Mouse (Mus musculus) heart, postnatal 14 days (tissue): ENCODE measurements around the gene L3mbtl2. TPM values are rescaled to one million over a fixed set of nuclear protein-coding genes. Genes with fewer than 3 reads are reported as not detected.
A peak's percentile ranks its signal among the peaks of the same experiment; 100 is the strongest.
"Not testable (repeated sequence)": the region's sequence is repeated elsewhere in the genome, so short reads cannot be mapped to it uniquely, and the experiment has no call there.

Experiments used
- DNase-seq, 2 experiments: peaks; one replicate each; pipeline ENCODE4 v3.0.0; 2021 to 2022
- intact Hi-C: fragments of 180-260 bp; cut with DNase I; formaldehyde crosslinking; loops from one replicate; pipeline ENCODE4 v1.15.1; 2025
- long read RNA-seq, 2 experiments: library from polyadenylated mRNA; stranded (forward); transcript quantifications; one replicate each; pipeline ENCODE4 v2.0.0; 2021
- total RNA-seq, 2 experiments: library from RNA; stranded (reverse); gene quantifications; 2 replicates each; pipeline ENCODE4 v1.2.3; 2021

L3mbtl2 gene
- total RNA-seq: 1 to 10 TPM; 9.4 to 9.6 TPM
- long read RNA-seq, experiment 1, transcript L3mbtl2-201 (17 exons, 3,487 nt): major isoform, 16 of 17 reads
- long read RNA-seq, experiment 1, partial matches to known transcripts: 0 of 17 reads
- long read RNA-seq, experiment 1, other reads (novel, unspliced or antisense): 1 of 17 reads
- long read RNA-seq, experiment 2, transcript L3mbtl2-201 (17 exons, 3,487 nt): major isoform, 18 of 24 reads
- long read RNA-seq, experiment 2, partial matches to known transcripts: 3 of 24 reads
- long read RNA-seq, experiment 2, other reads (novel, unspliced or antisense): 3 of 24 reads

DNA sequence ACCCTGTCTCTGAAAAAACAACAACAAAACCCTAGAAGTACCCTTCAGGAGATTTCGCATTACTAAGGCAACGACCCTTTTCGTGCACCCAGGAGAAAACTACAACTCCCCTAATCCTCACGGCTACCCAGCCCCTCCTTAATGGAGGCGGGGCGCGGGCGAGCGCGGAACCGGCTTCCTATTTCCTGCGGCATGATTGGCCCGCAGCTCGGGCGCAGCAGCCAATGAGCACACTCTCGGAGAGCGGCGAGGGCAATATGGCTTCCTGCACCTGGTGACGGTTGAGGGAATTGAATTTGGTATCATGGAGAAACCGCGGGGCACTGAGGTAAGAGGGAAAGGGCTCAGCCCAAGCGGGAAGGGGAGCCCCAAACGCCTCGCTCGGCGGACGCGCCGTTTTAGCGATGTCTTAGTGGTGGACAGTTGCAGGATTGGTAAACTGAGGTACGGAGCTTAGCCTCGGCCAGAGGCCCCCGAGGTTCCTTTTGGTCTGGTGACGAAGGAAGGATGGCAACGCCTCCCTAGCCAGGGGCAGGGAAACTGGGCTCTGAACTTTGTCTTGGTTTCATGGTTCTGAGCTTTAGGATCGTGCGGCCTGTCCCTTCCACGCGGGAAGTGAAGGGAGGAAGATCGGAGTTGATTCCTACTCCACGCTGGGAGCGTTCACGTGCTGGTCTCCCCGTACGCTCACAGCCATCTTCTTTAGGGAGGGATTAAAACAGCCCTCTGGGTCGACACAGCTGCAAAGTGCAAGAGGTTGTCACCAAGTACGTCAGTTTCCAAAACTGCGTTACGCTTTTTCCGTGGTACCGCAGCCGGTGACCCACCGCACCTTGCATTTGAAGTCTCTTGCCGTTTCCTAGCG is at the start of gene L3mbtl2:
Gene L3mbtl2 (plus strand): TSS at position 193 of the 865 bp plus-strand sequence.
- DNase-seq: peak; percentile 92 to 93
- intact Hi-C loops: loop anchor here (1.0 kb wide), 1 partner anchor 30 kb away; no protein-coding TSS in a partner anchor

DNA sequence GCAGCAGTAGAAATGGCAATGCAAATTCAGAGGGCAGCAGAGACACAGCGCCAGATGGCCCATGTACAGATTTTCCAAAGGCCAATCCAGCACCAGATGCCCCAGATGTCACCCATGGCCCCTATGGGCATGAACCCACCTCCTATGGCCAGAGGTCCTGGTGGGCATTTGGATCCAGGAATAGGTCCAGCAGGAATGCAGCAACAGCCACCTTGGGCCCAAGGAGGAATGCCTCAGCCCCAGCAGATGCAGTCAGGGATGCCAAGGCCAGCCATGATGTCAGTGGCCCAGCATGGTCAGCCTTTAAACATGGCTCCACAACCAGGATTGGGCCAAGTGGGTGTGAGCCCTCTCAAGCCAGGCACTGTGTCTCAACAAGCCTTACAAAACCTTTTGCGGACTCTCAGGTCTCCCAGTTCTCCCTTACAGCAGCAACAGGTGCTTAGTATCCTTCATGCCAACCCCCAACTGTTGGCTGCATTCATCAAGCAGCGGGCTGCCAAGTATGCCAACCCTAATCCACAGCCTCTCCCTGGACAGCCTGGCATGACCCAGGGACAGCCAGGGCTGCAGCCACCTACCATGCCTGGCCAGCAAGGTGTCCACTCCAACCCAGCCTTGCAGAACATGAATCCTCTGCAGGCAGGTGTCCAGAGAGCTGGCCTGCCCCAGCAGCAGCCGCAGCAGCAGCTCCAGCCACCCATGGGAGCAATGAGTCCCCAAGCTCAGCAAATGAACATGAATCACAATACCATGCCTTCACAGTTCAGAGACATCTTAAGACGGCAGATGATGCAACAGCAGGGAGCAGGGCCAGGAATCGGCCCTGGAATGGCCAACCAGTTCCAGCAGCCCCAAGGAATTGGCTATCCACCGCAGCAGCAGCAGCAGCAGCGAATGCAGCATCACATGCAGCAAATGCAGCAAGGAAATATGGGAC is 13.9 kb upstream of the L3mbtl2 start:
- intact Hi-C loops: no loop called here
- peak; percentile 18 to 22 for DNase-seq

DNA sequence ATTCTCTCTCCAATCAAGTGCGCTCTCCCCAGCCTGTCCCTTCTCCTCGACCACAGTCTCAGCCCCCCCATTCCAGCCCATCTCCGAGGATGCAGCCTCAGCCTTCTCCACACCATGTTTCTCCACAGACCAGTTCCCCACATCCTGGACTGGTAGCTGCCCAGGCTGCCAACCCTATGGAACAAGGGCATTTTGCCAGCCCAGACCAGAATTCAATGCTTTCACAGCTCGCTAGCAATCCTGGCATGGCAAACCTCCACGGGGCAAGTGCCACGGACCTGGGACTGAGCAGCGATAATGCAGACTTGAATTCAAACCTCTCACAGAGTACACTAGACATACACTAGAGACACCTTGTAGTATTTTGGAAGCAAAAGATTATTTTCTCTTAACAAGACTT is 13.1 kb upstream of the L3mbtl2 start:
- no peak for DNase-seq
- intact Hi-C loops: no loop called here

DNA sequence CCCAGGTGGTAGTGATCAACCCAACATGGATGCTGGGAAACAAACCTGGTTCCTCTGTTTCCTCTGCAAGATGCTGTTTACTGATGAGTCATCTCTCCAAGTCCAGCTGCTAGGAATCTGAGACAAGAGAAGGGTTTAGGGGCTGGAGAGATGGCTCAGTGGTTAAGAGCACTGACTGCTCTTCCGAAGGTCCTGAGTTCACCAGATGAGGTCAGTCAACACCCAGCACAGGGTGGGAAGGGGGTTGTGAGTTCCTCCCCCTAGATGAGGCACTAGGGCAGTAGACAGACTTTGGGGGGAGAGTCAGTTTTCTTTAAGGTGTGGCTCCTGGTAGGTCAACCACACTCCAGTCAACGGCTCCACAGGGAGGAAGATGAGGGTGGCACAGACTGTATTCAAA is 2.0 kb upstream of the L3mbtl2 start:
- no peak for DNase-seq
- intact Hi-C loops: no loop called here

DNA sequence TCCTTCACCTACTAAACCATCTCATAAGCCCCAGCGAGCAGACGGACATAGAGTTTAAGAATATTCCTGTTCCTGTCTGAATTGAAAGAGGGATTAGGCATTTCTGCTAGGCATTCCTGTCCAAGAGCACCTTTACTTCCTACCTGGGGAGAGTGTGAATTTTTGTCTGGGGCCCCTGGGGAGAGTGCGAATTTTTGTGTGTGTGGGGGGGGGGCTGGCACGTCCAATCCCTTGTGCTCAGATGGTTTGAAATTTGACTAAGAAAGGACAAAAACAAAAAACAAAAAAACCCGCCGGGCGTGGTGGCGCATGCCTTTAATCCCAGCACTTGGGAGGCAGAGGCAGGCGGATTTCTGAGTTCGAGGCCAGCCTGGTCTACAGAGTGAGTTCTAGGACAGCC is 408 bp upstream of the L3mbtl2 start:
- intact Hi-C loops: no loop called here
- DNase-seq: no peak

- DNase-seq: no peak
- intact Hi-C loops: loop anchor here (5.0 kb wide), 1 partner anchor 220 kb away; no protein-coding TSS in a partner anchor
Measured at GRCm38 (mm10) chr15:81666957-81667356, 3.3 kb downstream of the L3mbtl2 start.

- intact Hi-C loops: no loop called here
- peak in 1 of 2 experiments; percentile 65 for DNase-seq
Measured at GRCm38 (mm10) chr15:81670231-81670640, 6.5 kb downstream of the L3mbtl2 start.

- intact Hi-C loops: no loop called here
- DNase-seq: no peak
Measured at GRCm38 (mm10) chr15:81676637-81677036, 12.9 kb downstream of the L3mbtl2 start.

- intact Hi-C loops: no loop called here
- DNase-seq: no peak
Measured at GRCm38 (mm10) chr15:81680301-81680805, 16.7 kb downstream of the L3mbtl2 start.

DNA sequence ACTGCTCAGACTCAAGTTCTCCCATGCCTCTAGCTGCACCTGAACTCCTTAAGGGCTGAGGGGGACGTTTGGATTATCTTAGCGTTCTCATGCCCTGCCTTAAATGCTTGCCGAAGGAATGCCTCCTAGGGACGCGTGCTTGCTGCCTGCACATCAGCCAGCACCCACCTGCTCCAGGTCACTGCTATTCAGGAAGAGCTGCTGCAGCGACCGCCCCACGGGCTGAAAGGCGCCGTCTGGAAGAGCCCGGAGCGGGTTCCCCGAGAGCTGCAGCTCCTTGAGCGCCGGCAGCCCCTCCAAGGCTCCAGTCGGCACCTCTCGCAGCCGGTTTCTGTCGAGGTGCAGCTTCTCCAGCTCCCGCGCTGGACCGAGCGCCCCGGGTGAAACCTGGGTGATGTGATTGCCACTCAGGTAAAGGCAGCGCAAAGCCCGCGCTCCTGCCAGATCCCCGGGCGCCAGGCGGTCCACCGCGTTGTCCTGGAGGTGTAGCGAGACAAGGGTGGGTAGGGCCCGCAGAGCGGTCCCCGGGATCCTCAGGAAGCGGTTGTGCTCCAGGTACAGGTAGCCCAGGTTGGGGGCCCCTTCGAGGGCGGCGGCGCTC is 29.8 kb downstream of the L3mbtl2 start:
- intact Hi-C loops: no loop called here
- no peak for DNase-seq

DNA sequence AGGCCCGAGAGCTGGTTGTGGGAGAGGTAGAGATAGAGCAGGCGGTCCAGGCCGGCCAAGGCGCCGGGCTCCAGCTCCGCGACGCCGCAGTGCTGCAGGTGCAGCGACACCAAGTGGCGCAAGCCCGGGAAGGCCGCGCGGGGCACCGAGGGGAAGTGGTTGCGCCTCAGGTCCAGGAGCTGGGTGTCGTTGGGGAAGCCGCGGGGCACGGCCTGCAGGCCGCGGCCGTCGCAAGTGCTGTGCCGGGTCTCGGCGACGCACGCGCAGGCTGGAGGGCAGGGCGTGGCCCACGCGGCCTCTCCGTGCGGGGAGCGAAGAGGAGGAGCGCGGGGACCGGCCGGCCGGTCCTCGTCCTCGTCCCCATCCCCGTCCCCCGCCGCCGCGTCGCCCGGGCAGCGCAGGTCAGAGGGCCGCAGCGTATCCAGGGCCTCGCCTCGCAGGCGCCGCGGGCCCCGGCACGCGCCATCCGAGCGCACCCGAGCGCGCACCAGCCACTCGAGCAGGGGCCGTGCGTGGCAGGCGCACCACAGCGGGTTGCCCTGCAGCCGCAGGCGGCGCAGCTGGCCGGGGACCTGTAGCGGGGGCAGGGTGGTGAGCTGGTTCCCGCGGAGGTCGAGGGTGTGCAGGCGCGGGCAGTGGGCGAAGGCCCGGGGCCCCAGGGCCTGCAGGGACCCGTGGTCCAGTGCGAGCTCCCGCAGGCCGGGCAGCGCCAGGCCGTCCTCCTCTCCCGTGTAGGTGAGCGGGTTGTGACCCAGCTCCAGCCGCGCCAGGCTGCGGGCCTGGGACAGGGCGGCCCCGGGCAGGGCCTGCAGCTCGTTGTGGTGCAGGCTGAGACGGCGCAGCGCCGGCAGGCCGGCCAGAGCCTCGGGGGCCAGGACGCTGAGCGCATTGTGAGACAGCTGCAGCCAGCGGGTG is 30.5 kb downstream of the L3mbtl2 start:
- intact Hi-C loops: loop anchor here (1.0 kb wide), 1 partner anchor 30 kb away; no protein-coding TSS in a partner anchor
- peak; percentile 88 to 91 for DNase-seq

GRCm38 (mm10) chr15:81694891-81695290 is 31.2 kb downstream of the L3mbtl2 start:
- no peak for DNase-seq
- intact Hi-C loops: loop anchor here (1.0 kb wide), 1 partner anchor 31 kb away; no protein-coding TSS in a partner anchor

DNA sequence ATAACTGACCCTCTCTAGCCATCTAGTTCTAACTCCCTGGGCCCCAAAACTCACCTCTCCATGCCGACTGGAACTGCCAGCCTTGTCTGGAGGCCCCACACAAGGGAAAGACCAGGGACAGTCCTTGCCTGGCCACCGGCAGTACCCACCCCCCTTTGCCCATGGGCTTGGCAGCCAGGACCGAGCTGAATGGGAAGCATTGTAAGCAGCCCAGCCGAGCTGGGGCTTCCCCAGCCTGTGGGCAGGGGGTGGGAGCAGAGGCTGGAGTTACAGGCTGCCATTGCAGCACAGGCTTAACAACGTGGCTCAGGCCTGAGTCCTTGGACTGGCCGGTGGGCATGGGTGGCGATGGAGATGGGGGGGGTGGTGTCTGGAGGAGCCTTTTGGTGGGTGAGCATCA is 33.5 kb downstream of the L3mbtl2 start, which contains the start of gene Chadl:
Gene Chadl (minus strand): TSS at position 113 of the 400 bp plus-strand sequence.
- DNase-seq: no peak
- intact Hi-C loops: no loop called here

GRCm38 (mm10) chr15:81697847-81698246 is 34.2 kb downstream of the L3mbtl2 start:
- intact Hi-C loops: no loop called here
- peak; percentile 17 to 34 for DNase-seq

DNA sequence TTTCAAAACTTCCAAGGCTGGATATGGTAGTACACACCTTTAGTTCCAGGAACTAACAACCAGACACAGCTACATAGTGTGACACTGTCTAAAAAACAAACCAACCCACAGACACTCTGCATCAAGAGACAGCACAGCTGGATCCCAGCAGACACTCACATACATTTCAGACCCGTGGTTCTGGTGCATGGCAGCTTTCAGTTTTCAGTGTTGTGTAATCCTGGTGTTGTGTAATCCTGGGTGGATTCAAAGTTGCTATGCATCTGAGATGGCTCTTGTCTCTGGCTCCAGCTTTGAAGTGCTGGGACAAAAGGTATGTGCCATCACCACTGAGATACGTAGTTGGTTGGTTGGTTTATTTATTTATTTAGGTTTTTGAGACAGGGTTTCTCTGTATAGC is 34.8 kb downstream of the L3mbtl2 start:
- intact Hi-C loops: no loop called here
- no peak for DNase-seq

DNA sequence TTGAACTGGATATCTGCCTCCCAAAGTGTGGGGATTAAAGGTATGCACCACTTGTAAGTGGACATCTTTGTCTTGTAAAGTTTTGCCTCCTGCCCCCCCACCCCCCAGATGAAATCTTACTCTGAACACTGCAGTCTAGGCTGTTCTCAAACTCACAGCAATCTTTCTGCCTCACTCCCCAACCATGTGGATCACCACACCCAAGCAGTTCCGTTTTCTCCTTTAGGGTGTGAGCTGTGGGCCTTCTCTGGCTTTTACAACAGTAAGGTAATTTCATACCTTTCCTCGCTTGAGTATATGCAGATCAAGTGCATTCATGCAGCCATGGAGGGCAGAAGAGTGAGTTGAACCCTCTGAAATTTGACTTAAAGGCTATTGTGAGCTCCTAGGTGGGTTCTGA is 36.5 kb downstream of the L3mbtl2 start:
- no peak for DNase-seq
- intact Hi-C loops: no loop called here

DNA sequence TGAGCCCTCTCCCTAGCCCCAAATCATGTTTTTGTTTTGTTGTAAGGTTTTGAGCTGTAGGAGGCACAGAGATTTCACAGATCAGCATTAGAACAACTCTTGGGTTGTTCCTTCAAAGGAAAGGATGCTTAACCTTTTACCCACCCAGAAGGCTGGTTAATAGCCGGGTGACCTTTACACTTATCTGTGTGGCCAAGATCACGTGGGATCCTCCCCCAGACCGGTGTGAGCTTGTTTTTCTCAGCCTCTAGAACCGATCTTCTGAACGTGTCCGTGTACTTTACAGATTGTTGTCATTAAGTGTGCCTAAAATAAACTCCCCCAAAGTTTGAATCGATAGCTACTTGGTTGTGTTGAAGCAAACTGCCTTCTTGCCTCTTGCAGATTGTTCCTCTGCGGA is 36.9 kb downstream of the L3mbtl2 start:
- intact Hi-C loops: no loop called here
- DNase-seq: no peak

DNA sequence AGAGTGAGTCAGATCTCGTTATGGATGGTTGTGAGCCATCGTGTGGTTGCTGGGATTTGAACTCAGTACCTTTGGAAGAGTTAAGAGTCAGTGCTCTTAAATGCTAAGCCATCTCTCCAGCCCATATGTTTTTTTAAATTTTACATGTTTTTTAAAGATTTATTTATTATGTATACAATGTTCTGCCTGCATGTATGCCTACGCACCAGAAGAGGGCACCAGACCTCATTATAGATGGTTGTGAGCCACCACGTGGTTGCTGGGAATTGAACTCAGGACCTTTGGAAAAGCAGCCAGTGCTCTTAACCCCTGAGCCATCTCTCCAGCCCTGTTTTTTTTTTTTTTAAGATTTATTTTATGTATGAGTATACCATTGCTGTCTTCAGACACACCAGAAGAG is 37.7 kb downstream of the L3mbtl2 start:
- DNase-seq, intact Hi-C loops: not testable (repeated sequence)
